Mouse (Mus musculus): ENCODE data around the gene Xpo6. TPM values are rescaled to one million over a fixed set of nuclear protein-coding genes. Genes with fewer than 3 reads are reported as not detected.

Gene Xpo6
- total RNA-seq, 2 experiments from 2014 or later = 91.6 to 99.2 TPM

- DNase-seq (ENCODE audit: low spot score in 2 of 2) = peak; percentile 52 to 53
These were observed 604 bp downstream of the Xpo6 start for GRCm38 (mm10) chr7:126199691-126200102.

GRCm38 (mm10) chr7:126198926-126199325 lies 1.4 kb downstream of the Xpo6 start:
- intact Hi-C loops (cut with DNase I) = no loop called here
- no peak for DNase-seq (ENCODE audit: low spot score in 2 of 2)

More at GRCm38 (mm10) chr7:126199691-126200102, 604 bp downstream of the Xpo6 start:
- intact Hi-C loops (cut with DNase I) = no loop called here

- DNase-seq (ENCODE audit: low spot score in 2 of 2) = no peak
- intact Hi-C loops (cut with DNase I) = no loop called here
These were observed 6.1 kb downstream of the Xpo6 start for GRCm38 (mm10) chr7:126194175-126194574.

- intact Hi-C loops (cut with DNase I) = no loop called here
- no peak for DNase-seq (ENCODE audit: low spot score in 2 of 2)
These were observed 8.8 kb downstream of the Xpo6 start for GRCm38 (mm10) chr7:126191471-126191870.

GRCm38 (mm10) chr7:126189517-126189916 lies 10.8 kb downstream of the Xpo6 start:
- no peak for DNase-seq (ENCODE audit: low spot score in 2 of 2)
- intact Hi-C loops (cut with DNase I) = no loop called here

GRCm38 (mm10) chr7:126185999-126186398 lies 14.3 kb downstream of the Xpo6 start:
- no peak for DNase-seq (ENCODE audit: low spot score in 2 of 2)
- intact Hi-C loops (cut with DNase I) = no loop called here

GRCm38 (mm10) chr7:126183583-126183982 lies 16.7 kb downstream of the Xpo6 start:
- intact Hi-C loops (cut with DNase I) = no loop called here

GRCm38 (mm10) chr7:126181487-126181886 lies 18.8 kb downstream of the Xpo6 start:
- intact Hi-C loops (cut with DNase I) = no loop called here
- DNase-seq (ENCODE audit: low spot score in 2 of 2) = no peak

More at GRCm38 (mm10) chr7:126183583-126183982, 16.7 kb downstream of the Xpo6 start:
- no peak for DNase-seq (ENCODE audit: low spot score in 2 of 2)

- no peak for DNase-seq (ENCODE audit: low spot score in 2 of 2)
- intact Hi-C loops (cut with DNase I) = no loop called here
These were observed 19.3 kb downstream of the Xpo6 start for GRCm38 (mm10) chr7:126180956-126181355.

- DNase-seq (ENCODE audit: low spot score in 2 of 2) = no peak
- intact Hi-C loops (cut with DNase I) = no loop called here
These were observed 21.5 kb downstream of the Xpo6 start for GRCm38 (mm10) chr7:126178804-126179203.

- no peak for DNase-seq (ENCODE audit: low spot score in 2 of 2)
- intact Hi-C loops (cut with DNase I) = no loop called here
These were observed 24.3 kb downstream of the Xpo6 start for GRCm38 (mm10) chr7:126175999-126176398.

GRCm38 (mm10) chr7:126175456-126175855 lies 24.8 kb downstream of the Xpo6 start:
- intact Hi-C loops (cut with DNase I) = no loop called here
- DNase-seq (ENCODE audit: low spot score in 2 of 2) = no peak

GRCm38 (mm10) chr7:126174863-126175262 lies 25.4 kb downstream of the Xpo6 start:
- intact Hi-C loops (cut with DNase I) = no loop called here
- DNase-seq (ENCODE audit: low spot score in 2 of 2) = no peak

- no peak for DNase-seq (ENCODE audit: low spot score in 2 of 2)
- intact Hi-C loops (cut with DNase I) = no loop called here
These were observed 28.3 kb downstream of the Xpo6 start for GRCm38 (mm10) chr7:126172001-126172400.

GRCm38 (mm10) chr7:126168584-126168983 lies 31.7 kb downstream of the Xpo6 start:
- intact Hi-C loops (cut with DNase I) = no loop called here
- no peak for DNase-seq (ENCODE audit: low spot score in 2 of 2)

GRCm38 (mm10) chr7:126167426-126167825 lies 32.9 kb downstream of the Xpo6 start:
- intact Hi-C loops (cut with DNase I) = no loop called here
- no peak for DNase-seq (ENCODE audit: low spot score in 2 of 2)

GRCm38 (mm10) chr7:126166571-126166970 lies 33.7 kb downstream of the Xpo6 start:
- intact Hi-C loops (cut with DNase I) = no loop called here
- no peak for DNase-seq (ENCODE audit: low spot score in 2 of 2)

- no peak for DNase-seq (ENCODE audit: low spot score in 2 of 2)
- intact Hi-C loops (cut with DNase I) = no loop called here
These were observed 42.1 kb downstream of the Xpo6 start for GRCm38 (mm10) chr7:126158238-126158637.

- intact Hi-C loops (cut with DNase I) = no loop called here
- no peak for DNase-seq (ENCODE audit: low spot score in 2 of 2)
These were observed 44.6 kb downstream of the Xpo6 start for GRCm38 (mm10) chr7:126155746-126156145.

GRCm38 (mm10) chr7:126154731-126155130 lies 45.6 kb downstream of the Xpo6 start:
- intact Hi-C loops (cut with DNase I) = no loop called here
- DNase-seq (ENCODE audit: low spot score in 2 of 2) = no peak

GRCm38 (mm10) chr7:126152324-126152723 lies 48.0 kb downstream of the Xpo6 start:
- no peak for DNase-seq (ENCODE audit: low spot score in 2 of 2)
- intact Hi-C loops (cut with DNase I) = no loop called here

GRCm38 (mm10) chr7:126146156-126146555 lies 54.1 kb downstream of the Xpo6 start:
- DNase-seq (ENCODE audit: low spot score in 2 of 2) = no peak
- intact Hi-C loops (cut with DNase I) = no loop called here

Data from left cerebral cortex, postnatal 36 days (tissue).